Mouse (Mus musculus): ENCODE results near the gene Pheta2.

- TF ChIP-seq CTCF (IDR thresholded peaks at IDR 0.05; ENCODE audit: control insufficient read depth, insufficient read depth, insufficient read length) (no peak), USF1 (IDR thresholded peaks at IDR 0.05; ENCODE audit: low read depth) (no peak), MAX (IDR thresholded peaks at IDR 0.05) (no peak), MYOG (IDR thresholded peaks at IDR 0.05; ENCODE audit: control insufficient read depth, extremely low read depth, insufficient read length) (no peak), FOSL1 (IDR thresholded peaks at IDR 0.05; ENCODE audit: insufficient read depth, low read length, poor library complexity, severe bottlenecking) (no peak), CEBPB (IDR thresholded peaks at IDR 0.05; ENCODE audit: low read depth) (no peak)
Measured at GRCm38 (mm10) chr15:82368146-82368545, 29.4 kb downstream of the Pheta2 start.
